Mouse (Mus musculus): ENCODE data around the gene Foxk1. TPM values are rescaled to one million over a fixed set of nuclear protein-coding genes. Genes with fewer than 3 reads are reported as not detected.

Gene Foxk1
- total RNA-seq, 2 experiments from 2014 or later: 40.6 to 45.7 TPM

DNA sequence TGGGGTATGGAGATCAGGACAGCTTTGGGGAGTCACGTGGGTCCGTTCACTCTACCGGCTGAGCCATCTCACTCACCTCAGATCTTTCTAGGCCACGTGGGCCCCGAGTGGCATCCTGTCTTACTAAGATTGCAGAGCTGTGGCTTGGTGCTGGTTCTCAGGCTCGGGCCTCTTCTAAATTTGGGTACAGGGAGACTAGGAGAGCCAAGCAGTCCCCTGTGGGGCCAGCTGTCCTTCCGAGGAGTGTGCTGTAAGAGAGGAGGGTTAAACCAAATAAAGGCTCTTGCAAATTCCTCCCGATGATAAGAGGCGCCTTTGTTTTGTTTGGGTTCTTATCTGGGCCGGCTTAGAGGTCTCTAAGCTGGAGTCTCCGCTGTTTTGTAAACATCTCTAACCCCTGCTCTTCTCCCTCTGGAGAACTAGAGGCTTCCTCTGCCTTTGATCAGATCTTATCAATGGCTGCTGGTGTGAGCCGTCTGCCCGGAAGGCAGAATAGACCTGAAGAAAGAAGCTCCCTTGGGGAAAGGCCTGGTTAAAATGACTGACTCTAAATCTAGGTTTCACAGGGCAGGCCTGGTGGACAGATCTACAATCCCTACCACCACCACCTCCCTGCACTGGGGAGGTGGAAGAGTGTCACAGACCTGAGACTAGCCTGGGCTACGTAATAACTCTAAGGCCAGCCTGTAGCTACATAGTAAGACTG lies 14.9 kb downstream of the Foxk1 start:
- DNase-seq (ENCODE audit: extremely low spot score in 1 of 2, low spot score in 1 of 2): no peak

DNA sequence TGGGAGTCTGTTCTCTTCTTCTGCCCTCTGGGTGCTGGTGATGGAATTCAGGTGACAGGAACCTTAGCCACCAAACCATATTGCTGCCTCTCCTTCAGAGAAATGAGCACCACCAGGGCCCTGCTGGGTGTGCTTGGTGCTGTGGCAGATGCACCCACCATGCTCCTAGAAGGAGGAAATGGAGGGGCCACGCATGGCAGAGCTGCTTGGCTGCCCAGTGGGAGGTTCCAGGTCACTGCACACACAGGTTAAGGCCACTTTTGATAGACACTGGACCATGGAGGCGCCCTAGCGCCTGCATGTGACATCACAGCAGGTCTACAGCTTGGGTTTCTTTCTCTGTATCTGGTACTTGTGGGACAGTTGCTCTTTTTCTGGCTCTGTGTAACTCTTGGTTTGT lies 15.8 kb downstream of the Foxk1 start:
- no peak for DNase-seq (ENCODE audit: extremely low spot score in 1 of 2, low spot score in 1 of 2)

DNA sequence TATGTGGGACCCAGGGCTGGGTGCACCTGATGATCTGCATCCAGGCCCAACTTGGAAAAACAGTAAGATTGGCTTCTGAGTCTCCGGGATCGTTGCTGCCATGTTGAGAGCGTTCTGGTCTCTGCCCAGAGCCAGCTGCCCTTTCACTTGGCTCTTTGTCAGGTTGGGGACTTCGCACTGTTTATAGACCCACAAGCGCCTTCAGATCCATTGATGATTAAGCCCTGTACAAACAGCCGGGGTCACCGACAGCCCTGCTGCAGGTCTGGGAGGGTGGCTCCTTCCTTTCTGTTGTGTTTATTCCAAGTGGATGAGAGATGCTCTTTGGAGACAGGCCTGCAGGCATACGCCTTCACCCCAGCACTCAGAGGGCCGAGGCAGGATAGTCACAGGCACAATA lies 16.6 kb downstream of the Foxk1 start:
- DNase-seq (ENCODE audit: extremely low spot score in 1 of 2, low spot score in 1 of 2): no peak

DNA sequence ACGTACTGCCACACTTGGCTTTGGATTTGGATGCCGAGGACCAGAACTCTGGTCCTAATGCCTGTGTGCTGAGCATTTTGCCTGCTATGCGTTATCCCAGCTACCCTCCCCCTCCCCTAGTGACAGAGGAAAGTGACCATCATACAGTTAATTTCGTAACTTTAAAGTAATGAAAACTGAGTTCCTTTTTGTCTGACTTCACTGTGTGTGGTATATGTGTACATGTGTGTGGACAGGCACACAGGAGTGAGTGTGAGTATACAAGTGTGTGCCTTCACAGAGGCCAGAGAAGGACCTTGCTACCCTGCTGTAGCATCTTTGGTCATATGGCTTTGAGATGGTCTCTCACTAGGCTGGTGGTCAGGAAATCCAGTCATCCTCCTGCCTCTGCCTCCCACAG lies 17.1 kb downstream of the Foxk1 start:
- DNase-seq (ENCODE audit: extremely low spot score in 1 of 2, low spot score in 1 of 2): no peak

DNA sequence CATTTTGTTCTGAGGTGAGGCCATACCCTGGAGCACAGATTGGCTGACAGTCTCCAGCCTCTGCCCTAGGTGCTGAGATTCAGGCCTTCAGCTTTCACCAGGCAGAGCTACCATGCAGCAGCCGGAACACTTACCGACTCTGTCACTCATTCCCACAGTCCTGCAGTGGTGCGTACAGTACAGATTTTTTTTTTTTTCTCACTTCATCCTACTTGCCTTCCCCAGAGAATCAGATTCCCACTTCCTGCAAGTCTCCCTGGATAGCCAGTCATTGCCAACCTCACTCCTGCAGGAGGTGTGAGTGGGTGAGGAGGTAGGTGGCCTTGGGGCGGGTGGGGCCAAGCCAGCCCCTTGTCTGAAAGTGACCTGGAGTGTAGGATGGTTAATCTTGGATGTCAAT lies 19.0 kb downstream of the Foxk1 start:
- DNase-seq (ENCODE audit: extremely low spot score in 1 of 2, low spot score in 1 of 2): no peak

DNA sequence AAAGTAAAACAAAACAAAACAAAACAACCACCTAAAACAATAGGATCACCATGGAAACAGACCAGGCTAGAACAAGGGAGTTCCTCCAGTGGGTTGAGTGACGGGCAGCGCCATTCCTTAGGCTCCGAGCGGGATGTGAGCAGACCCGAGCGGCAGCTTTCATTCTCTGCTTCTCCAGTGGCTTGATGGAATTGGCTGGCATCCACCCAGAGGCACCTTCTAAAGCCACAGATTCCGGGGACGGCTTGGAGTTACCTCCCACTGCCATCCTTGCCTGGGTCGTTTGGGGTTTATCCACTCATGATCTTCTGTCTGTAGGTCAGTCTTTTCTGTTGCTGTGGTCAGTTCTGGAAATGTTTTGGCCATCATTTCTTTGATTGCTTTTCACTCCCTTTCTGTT lies 19.6 kb downstream of the Foxk1 start:
- no peak for DNase-seq (ENCODE audit: extremely low spot score in 1 of 2, low spot score in 1 of 2)

DNA sequence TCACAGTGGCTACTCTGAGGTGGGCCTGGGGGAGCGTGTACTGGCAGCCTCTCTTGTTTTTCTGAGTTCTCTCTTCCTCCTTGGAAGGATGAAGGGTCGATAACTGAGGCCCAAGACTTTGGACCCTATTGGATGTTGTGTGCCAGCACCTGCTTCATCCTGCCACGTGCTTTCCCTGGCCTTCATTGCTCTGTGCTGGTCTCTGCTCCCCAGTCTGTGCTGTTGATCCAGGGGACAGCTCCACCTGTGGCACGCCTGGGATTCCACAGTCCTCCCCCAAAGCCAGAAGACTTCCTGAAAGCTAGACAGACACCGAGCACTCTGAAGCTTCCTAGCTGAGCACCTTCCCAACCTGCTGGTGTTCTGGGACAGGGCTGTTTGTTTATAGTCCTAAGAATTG lies 20.6 kb downstream of the Foxk1 start:
- no peak for DNase-seq (ENCODE audit: extremely low spot score in 1 of 2, low spot score in 1 of 2)

DNA sequence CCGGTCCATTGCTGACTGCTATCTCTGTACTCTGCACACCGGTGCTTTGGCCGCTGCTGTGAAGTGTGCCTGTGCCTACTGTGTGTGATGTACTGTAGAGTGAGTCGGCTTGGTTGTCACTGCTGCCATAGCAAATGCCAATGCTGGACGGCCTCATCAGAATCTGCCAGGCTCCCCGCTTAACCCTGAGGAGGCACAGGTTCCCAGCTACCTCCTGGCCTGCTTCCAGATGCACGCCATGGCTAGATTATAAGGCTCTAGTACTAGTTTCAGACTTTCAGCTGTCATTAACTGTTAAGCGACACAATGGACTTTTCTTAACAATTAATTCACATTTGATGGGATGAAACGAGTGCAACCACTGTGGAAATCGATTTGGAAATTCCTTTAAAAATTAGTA lies 21.8 kb downstream of the Foxk1 start:
- no peak for DNase-seq (ENCODE audit: extremely low spot score in 1 of 2, low spot score in 1 of 2)

DNA sequence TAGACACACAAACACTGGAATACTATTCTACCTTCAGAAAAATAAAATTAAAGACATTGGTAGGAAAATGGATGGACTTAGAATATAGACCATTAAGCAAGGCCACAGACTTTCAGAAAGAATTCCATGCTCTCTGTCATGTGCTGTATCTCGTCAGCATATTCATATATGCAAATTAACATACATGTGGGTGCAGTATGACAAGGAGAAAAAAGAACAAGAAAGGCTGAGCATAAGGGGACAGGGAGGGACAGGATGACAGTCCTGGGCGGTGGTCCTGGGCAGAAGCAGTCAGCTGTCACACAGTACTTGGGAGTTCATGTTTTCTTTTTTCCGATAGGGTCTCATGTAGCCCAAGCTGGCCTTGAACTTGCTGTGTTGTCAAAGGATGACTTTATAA lies 22.4 kb downstream of the Foxk1 start:
- DNase-seq (ENCODE audit: extremely low spot score in 1 of 2, low spot score in 1 of 2): no peak

DNA sequence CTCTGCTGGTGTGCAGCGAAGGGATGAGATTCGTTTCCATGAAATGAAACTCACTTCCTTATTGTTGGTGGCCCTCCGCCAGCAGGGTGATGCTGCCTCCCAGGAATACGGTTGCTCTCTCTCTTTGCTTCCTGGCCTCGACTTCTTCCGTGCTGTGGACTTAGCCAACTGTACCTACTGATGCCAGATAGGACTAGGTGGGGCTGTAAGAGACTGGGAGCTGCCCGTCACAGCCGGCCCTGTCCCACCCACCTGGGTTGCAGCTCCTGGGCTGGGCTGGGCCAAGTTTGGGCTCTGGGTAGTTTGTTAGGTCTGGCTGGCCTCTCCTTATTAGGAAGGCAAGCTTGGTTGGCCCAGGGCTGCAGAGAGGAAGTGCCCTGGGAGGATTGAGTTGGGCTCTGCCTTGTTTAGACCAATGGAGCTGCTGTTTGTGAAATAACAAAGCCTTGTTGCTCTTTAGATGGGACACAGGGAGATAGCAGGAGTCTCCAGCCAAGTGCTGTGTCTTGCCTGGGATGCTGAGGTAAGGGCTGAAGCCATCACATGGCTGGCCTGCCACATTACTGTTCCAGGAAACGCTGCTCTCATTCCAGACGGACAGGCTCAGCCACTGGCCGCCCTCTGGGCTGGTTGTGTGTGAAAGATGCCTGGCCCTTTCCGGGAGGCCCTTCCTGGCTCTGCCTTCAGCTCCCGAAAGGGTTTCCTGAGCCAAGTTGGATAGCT lies 23.5 kb downstream of the Foxk1 start:
- DNase-seq (ENCODE audit: extremely low spot score in 1 of 2, low spot score in 1 of 2): no peak

DNA sequence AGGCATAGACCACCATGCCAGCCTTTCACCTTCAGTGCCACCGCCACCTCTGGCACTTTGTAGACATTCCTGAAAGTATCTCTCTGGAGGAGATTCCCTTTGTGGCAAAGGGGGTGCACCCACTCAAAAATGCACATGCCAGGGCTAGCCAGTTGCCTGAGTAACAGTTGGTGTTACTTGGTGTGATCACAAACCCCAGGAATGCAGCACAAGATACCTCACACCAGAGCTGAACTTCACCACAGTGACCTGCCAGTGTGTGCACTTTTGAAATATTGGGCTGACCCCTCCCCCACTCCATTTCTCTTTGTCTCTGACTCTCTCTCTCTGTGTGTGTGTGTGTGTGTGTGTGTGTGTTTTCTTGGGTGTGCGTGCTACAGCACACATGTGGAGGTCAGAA lies 25.2 kb downstream of the Foxk1 start:
- DNase-seq (ENCODE audit: extremely low spot score in 1 of 2, low spot score in 1 of 2): no peak

DNA sequence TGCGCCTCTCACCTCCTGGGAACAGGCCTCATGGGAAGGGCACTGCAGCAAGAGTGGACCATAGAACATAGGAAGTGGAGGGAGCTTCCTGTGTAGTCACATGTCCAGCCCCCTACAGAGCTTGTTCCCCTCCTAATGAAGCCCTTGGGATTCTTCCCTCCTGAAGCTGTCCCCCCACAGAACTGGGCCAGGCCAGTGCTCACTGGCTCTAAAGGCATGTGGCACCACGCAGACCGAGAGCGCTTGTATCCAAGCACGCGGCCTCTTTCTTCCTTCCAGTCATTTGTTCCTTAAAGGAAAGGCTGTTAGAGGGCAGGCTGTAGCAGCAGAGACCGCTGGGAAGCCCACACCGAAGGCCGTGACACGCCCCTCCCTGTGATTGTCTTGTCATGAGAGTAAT lies 26.6 kb downstream of the Foxk1 start:
- no peak for DNase-seq (ENCODE audit: extremely low spot score in 1 of 2, low spot score in 1 of 2)

DNA sequence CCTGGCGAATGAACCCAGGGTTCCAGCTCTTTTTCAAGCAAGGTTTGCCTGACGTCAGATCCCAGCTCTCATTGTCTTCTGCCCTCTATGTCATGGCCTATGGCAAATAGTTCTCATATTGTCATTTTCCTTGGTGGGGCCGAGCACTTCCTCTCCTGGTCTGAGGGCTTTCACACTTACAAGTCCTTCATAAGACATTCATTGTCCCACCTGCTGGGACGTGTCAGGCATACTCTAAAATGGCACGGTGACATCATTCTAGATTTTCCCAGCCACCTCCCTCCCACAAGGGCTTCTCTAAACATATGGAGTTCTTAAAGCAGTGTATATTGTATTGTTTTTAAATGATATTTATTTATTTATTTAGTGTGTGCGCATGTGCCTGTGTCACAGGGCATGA lies 27.4 kb downstream of the Foxk1 start:
- no peak for DNase-seq (ENCODE audit: extremely low spot score in 1 of 2, low spot score in 1 of 2)

DNA sequence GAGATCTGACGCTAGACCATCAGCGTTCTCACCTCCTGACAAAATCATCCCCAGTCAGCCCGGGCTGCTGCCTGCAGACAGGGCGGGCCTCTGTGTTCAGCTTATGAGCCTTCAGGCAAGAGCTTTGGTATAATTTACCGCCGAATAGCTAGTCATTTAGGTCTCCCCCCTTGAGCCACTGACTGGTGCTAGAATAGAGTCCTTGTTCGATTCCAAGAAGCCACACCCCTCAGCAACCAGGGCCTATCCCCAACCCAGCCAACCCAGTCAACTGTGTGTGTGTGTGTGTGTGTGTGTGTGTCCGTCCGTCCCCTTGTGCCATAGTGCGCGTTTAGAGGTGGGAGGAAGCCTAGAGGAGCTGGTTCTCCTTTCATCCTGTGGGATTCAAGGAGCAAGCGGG lies 29.7 kb downstream of the Foxk1 start:
- DNase-seq (ENCODE audit: extremely low spot score in 1 of 2, low spot score in 1 of 2): no peak

DNA sequence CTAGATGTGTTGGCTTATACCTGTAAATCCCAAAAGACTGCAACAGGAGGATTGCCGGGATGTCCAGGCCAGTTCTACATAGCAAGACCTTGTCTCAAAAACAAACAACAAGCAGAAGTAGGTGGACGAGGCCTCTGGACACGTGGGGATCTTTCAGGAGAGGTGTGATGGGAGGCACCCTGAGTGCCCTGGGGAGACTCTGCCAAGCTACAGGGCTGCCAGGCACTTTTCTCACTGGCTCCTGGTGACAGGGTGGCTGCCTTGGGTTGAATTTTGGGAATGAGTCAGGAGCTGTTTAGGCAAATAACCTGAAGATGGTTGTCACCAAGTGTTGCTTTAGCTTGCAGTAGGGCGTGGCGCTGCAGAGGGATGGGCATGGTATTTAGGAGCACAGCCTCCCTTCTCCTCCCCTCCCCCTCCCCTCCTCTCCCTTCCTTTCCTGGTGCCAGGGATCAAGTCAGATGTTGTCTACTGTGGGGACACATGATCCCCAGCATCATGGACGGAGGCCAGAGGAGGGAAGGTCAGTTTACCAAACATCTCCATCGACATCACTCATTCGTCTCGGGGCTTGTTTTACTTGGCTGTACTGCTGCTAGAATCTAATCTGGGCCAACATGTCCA lies 30.6 kb downstream of the Foxk1 start:
- no peak for DNase-seq (ENCODE audit: extremely low spot score in 1 of 2, low spot score in 1 of 2)

DNA sequence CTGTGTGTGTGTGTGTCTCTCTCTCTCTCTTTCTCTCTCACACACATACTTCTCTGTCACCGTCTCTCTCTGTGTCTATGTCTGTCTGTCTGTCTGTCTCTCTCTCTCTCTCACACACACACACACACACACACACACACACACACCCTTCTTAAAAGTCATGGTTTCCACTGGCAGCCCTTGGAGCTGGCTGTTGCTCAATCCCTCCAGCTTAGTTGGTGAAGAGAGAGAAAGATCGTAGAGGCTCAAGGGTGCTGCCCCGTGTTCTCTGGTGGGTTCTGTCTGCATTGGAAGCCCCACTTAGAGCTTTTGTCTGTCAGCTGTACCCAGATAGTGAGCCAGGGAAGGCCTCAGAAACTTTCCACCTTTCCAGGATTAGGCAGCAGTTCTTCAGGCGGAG lies 31.4 kb downstream of the Foxk1 start:
- no peak for DNase-seq (ENCODE audit: extremely low spot score in 1 of 2, low spot score in 1 of 2)

DNA sequence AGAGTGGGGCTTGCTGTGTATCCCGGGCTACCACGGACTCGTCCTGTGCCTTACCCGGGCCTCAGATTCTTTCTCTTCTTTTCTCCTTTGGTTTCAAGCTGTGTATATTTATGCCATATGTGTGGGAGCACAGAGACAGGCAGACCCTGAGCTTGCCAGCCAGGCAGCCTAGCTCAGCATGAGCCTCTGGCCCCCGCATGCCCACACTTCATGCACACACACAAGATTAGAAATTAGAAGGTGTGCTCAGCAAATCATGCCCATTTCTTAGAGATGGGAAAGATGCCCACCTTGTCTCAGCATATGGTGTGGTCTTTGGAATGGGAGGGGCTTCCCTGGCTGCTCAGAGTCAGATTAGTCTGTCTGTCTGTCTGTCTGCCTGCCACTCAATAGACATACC lies 32.8 kb downstream of the Foxk1 start:
- no peak for DNase-seq (ENCODE audit: extremely low spot score in 1 of 2, low spot score in 1 of 2)

DNA sequence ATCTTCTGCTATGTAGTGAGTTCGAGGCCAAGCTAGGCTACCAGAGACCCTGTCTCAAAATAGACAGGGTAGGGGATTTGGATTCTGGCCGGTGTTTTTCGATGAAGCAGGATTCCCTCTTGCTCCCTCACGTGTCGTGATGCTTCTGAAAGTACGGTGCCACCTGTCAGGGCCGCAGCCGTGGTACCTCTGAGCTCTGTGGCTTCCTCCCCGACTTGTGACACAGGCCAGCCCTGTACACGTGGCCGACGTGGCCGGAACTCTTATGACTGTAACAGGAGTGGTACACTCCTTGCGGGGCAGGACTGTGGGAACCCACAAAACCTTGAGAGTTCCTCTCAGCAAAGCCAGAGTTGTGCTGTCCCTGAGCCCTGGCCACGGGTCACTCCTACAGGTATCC lies 34.4 kb downstream of the Foxk1 start:
- no peak for DNase-seq (ENCODE audit: extremely low spot score in 1 of 2, low spot score in 1 of 2)

DNA sequence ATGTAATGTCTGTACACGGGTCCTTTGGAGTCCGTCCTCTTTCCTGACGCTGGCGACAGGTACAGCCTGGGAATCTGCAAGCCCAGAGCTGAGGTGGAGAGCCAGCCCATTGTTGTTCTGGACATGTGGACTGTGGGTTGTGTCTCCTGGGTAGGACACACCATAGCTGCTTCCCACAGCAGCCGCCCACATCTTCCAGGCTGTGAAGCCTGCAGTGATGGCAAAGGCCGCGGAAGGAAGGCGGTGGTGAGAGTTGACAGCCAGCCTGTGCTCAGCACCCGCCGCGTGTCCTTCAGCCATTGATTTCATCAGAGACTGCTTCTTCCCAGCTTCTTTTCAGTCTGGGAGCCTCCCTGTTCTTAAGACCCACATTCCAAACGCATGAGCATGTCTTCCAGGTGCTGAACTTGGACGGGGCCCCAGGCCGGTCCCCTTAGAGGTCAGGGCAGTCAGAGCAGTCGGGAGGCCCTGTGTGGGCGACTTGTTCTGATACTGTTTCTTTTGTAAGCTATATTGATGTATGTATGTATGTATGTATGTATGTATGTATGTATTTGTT lies 37.2 kb downstream of the Foxk1 start:
- no peak for DNase-seq (ENCODE audit: extremely low spot score in 1 of 2, low spot score in 1 of 2)

DNA sequence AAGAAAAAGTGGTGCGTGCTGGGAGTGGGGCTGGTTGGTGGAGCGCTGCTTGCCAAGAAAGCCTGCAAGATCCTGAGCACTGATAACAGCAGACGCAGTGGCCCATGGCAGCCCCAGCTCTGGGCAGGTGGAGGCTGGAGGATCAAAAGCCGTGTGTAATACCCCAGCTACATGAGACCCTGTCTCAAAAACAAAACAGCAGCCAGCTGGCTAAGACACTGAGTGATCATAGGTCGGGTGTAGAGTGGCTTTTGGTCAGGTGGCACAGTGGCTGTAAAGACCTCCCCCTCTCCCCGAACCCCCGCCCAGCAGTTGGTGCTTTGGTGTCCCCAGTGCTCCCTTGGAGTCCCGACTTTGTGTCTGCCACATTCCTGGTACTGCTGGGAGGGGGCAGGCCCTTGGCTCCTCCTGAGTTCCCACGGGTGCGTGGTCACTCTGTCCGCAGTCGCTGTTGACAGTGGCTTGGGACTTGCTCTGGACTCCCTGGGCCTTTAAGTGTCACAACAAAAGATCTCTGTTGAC lies 38.7 kb downstream of the Foxk1 start:
- no peak for DNase-seq (ENCODE audit: extremely low spot score in 1 of 2, low spot score in 1 of 2)

DNA sequence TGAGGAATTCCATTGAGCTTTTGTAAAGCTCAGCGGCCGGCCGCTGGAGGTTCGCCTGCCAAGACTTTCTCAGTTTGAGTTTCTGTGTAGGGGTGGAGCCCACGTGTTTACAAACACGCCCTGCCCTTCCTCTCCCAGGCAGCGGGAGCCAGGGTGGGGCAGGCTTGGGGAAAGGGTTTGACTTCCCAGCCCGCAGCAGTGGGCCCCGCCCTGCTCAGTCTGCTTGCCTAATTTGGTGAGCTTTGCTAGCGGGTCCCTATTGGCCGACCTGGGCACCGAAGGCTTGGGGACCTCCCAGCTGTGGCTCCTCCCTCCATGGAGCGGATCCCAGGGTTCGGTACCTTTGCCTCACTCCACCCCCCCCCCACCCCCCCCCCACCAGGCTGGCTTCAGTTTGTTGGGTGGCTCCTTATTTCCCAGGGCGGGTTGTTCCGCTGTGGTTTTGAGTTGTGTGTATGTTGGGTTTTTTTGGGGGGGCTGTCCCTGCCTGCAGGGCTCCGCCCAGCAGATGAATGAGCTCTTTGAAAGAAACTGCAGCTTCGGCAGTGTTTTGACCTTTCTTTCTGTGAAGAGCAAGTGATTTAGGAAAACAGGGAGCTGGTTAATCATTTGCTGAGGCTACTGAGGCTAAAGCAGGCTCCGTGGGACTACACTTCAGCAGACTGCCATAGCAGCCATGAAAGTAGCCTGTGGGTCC lies 39.3 kb downstream of the Foxk1 start:
- peak in 1 of 2 experiments; percentile 42 for DNase-seq (ENCODE audit: extremely low spot score in 1 of 2, low spot score in 1 of 2)
